Mouse (Mus musculus): Measurements from ENCODE around the gene Mab21l2. TPM values are rescaled to one million over a fixed set of nuclear protein-coding genes. Genes with fewer than 3 reads are reported as not detected.

The Mab21l2 gene
- total and polyA plus RNA-seq, 3 experiments, result 0.05 to 1.3 (median 0.33) TPM

DNA sequence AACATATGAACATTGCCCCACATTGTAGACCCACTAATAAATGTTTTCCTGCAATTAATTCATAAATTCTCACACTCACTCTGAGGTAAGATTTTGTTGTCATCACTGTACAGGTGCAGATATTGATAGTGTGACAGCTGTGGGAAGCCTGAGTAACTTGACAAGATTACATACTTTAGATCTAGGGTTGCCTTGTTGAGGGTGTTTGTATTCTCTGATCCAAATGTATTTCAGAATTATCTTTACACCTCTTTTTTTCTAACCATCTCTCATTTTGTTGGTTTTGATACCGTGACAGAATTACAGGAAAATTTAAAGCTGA lies 12.6 kb upstream of the Mab21l2 start:
- peaks cover 53% of the 10 kb centered on the region for H3K4me1 ChIP-seq (ENCODE audit: insufficient read depth, low read depth, low read length)
- ATAC-seq (ENCODE audit: extremely low read depth, insufficient number of reproducible peaks, low FRiP score, poor library complexity, severe bottlenecking) (peak; percentile 42), DNase-seq (ENCODE audit: low spot score) (no peak)
- H3K9me3 ChIP-seq (replicated peaks), result no peaks in the 10 kb centered on the region
- no peaks in the 10 kb centered on the region for H3K27me3 ChIP-seq (ENCODE audit: insufficient read depth, low read length)
- H3K36me3 ChIP-seq (replicated peaks), result no peaks in the 10 kb centered on the region
- TF ChIP-seq POLR2AphosphoS5 (IDR thresholded peaks at IDR 0.05; ENCODE audit: insufficient replicate concordance, low read depth, low read length) (no peak), TAL1 (conservative IDR thresholded peaks at IDR 0.05; ENCODE audit: low read depth, low read length) (peak; percentile 37)
- no peak overlapping the region for H3K4me3 ChIP-seq (ENCODE audit: low read depth, low read length)

DNA sequence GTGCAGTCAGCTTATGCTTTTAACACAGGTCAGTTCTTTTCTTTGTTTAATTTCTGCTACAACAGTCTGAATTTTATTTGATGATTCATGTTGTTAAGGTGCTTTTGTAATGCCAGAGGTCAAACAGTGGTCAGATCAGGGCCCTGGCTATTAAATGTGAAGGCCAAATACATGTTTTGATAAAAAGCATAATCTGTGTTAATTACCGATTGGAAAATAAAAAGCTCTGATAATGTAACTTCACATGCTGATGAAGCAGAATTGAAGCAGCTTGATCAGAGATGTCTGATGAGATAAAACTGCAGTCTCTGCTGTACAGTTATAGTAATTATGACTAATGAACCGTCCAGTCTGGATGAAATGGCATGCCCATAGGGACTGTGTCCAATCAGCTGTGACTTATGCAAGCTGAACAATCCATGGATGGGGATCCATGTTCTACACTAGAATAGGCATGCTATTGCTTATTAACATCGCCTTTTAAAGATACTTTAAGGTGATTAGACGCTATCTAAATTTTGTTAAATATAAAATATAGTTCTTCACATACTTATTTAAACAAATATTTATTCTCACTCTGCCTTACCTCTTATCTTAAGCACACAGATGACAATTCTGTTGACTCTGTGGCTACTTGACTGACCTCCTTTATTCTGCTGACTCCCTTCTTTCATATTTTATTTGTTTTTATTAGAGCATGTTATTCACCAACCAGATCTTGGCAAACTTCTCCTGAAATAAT lies 12.0 kb upstream of the Mab21l2 start:
- ATAC-seq (ENCODE audit: extremely low read depth, insufficient number of reproducible peaks, low FRiP score, poor library complexity, severe bottlenecking) (peak; percentile 31; the same call in 1 of the 2 replicates), DNase-seq (ENCODE audit: low spot score) (no peak)

DNA sequence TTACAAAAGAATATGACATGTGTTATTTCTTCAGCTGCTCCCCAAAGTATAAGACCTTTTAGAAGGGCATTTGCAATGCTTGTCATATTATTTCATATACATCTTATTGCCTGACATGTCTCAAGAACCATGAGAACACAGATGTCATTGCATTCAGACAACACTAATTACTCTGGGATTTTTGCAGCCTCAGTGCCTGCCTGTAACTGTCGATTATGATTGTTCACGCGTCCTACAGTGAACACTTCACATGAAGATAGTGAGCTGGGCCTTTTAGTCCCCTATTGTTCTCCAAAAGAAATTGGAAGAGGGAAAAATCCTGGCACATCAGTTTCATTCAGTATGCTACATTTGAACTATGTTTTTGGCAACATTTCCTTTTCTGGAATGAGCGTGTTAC lies 11.2 kb upstream of the Mab21l2 start:
- no peaks in the 10 kb centered on the region for H3K27me3 ChIP-seq (ENCODE audit: insufficient read depth, low read length)
- no peaks in the 10 kb centered on the region for H3K9me3 ChIP-seq (replicated peaks)
- peaks cover 50% of the 10 kb centered on the region for H3K4me1 ChIP-seq (ENCODE audit: insufficient read depth, low read depth, low read length)
- H3K36me3 ChIP-seq (replicated peaks), result no peaks in the 10 kb centered on the region
- no peak overlapping the region for H3K4me3 ChIP-seq (ENCODE audit: low read depth, low read length)
- TF ChIP-seq GATA1 (IDR thresholded peaks at IDR 0.05; ENCODE audit: borderline replicate concordance, low read length) (no peak), CTCF (IDR thresholded peaks at IDR 0.05; ENCODE audit: low read depth, low read length) (no peak), TAL1 (conservative IDR thresholded peaks at IDR 0.05; ENCODE audit: low read depth, low read length) (no peak), POLR2AphosphoS5 (IDR thresholded peaks at IDR 0.05; ENCODE audit: insufficient replicate concordance, low read depth, low read length) (no peak), GATA2 (IDR thresholded peaks at IDR 0.05; ENCODE audit: borderline replicate concordance, low read depth, low read length) (no peak)
- ATAC-seq (ENCODE audit: extremely low read depth, insufficient number of reproducible peaks, low FRiP score, poor library complexity, severe bottlenecking) (no peak), DNase-seq (ENCODE audit: low spot score) (no peak)

More for the DNA sequence above, 12.0 kb upstream of the Mab21l2 start:
- H3K4me3 ChIP-seq (ENCODE audit: low read depth, low read length), result no peak overlapping the region
- no peaks in the 10 kb centered on the region for H3K36me3 ChIP-seq (replicated peaks)
- no peaks in the 10 kb centered on the region for H3K9me3 ChIP-seq (replicated peaks)
- H3K27me3 ChIP-seq (ENCODE audit: insufficient read depth, low read length), result no peaks in the 10 kb centered on the region
- TF ChIP-seq TAL1 (conservative IDR thresholded peaks at IDR 0.05; ENCODE audit: low read depth, low read length), result no peak
- no peak for TF ChIP-seq CTCF (IDR thresholded peaks at IDR 0.05; ENCODE audit: low read depth, low read length)
- TF ChIP-seq GATA1 (IDR thresholded peaks at IDR 0.05; ENCODE audit: borderline replicate concordance, low read length), result no peak
- no peak for TF ChIP-seq POLR2AphosphoS5 (IDR thresholded peaks at IDR 0.05; ENCODE audit: insufficient replicate concordance, low read depth, low read length)
- no peak for TF ChIP-seq GATA2 (IDR thresholded peaks at IDR 0.05; ENCODE audit: borderline replicate concordance, low read depth, low read length)
- H3K4me1 ChIP-seq (ENCODE audit: insufficient read depth, low read depth, low read length), result peaks cover 50% of the 10 kb centered on the region

DNA sequence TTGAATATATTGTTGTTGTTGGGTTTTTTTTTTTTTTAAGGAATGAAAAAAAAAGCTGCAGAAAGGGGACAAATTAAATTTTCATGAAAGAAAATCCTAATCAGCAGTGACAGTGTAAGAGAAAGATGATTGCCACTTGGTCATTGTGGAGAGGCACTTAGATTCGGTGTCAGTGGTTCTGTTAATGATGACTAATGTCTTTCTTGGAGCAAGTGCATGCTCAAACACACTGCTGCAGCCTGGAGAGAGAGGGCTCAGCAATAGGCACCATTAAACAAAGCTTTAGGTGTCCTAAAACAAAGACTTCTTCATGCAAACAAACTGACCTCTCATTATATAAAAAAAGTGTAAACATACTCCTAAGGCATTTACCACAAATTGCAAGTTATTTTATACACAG lies 10.5 kb upstream of the Mab21l2 start:
- H3K36me3 ChIP-seq (replicated peaks), result no peaks in the 10 kb centered on the region
- ATAC-seq (ENCODE audit: extremely low read depth, insufficient number of reproducible peaks, low FRiP score, poor library complexity, severe bottlenecking) (no peak), DNase-seq (ENCODE audit: low spot score) (no peak)
- no peaks in the 10 kb centered on the region for H3K9me3 ChIP-seq (replicated peaks)
- H3K4me3 ChIP-seq (ENCODE audit: low read depth, low read length), result no peak overlapping the region
- H3K4me1 ChIP-seq (ENCODE audit: insufficient read depth, low read depth, low read length), result peaks cover 50% of the 10 kb centered on the region
- TF ChIP-seq GATA1 (IDR thresholded peaks at IDR 0.05; ENCODE audit: borderline replicate concordance, low read length), result no peak
- no peak for TF ChIP-seq TAL1 (conservative IDR thresholded peaks at IDR 0.05; ENCODE audit: low read depth, low read length)
- TF ChIP-seq GATA2 (IDR thresholded peaks at IDR 0.05; ENCODE audit: borderline replicate concordance, low read depth, low read length), result no peak
- TF ChIP-seq CTCF (IDR thresholded peaks at IDR 0.05; ENCODE audit: low read depth, low read length), result no peak
- TF ChIP-seq POLR2AphosphoS5 (IDR thresholded peaks at IDR 0.05; ENCODE audit: insufficient replicate concordance, low read depth, low read length), result no peak
- no peaks in the 10 kb centered on the region for H3K27me3 ChIP-seq (ENCODE audit: insufficient read depth, low read length)

DNA sequence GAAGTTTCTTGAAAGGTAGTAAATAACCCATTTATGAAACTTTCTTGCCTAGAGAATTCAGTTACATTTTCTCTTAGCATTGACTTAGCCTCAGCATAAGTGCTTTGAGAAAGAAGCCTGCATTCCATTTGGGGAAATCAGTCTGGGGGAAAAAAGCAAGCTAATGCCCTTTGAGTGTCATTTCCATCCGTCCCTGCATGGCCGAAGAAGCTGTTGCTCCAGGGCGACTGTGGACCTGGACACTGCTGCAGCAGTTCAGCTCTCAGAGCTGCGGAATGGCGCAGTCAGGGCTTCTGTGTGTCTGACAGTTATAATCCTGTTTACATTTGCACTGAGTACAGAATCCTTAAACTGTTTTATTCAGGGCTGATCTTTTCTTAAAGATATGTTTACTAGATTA lies 3.7 kb upstream of the Mab21l2 start:
- Histone ChIP-seq H3K36me3 (replicated peaks) (peaks cover 11% of the 10 kb centered on the region), H3K27me3 (ENCODE audit: insufficient read depth, low read length) (no peaks in the 10 kb centered on the region), H3K9me3 (replicated peaks) (no peaks in the 10 kb centered on the region), H3K4me1 (ENCODE audit: insufficient read depth, low read depth, low read length) (peaks cover 24% of the 10 kb centered on the region), H3K4me3 (ENCODE audit: low read depth, low read length) (no peak overlapping the region)
- TF ChIP-seq TAL1 (conservative IDR thresholded peaks at IDR 0.05; ENCODE audit: low read depth, low read length), result no peak
- TF ChIP-seq POLR2AphosphoS5 (IDR thresholded peaks at IDR 0.05; ENCODE audit: insufficient replicate concordance, low read depth, low read length), result no peak
- TF ChIP-seq CTCF (IDR thresholded peaks at IDR 0.05; ENCODE audit: low read depth, low read length), result no peak
- TF ChIP-seq GATA2 (IDR thresholded peaks at IDR 0.05; ENCODE audit: borderline replicate concordance, low read depth, low read length), result no peak
- no peak for TF ChIP-seq GATA1 (IDR thresholded peaks at IDR 0.05; ENCODE audit: borderline replicate concordance, low read length)
- ATAC-seq (ENCODE audit: extremely low read depth, insufficient number of reproducible peaks, low FRiP score, poor library complexity, severe bottlenecking) (no peak), DNase-seq (ENCODE audit: low spot score) (no peak)

DNA sequence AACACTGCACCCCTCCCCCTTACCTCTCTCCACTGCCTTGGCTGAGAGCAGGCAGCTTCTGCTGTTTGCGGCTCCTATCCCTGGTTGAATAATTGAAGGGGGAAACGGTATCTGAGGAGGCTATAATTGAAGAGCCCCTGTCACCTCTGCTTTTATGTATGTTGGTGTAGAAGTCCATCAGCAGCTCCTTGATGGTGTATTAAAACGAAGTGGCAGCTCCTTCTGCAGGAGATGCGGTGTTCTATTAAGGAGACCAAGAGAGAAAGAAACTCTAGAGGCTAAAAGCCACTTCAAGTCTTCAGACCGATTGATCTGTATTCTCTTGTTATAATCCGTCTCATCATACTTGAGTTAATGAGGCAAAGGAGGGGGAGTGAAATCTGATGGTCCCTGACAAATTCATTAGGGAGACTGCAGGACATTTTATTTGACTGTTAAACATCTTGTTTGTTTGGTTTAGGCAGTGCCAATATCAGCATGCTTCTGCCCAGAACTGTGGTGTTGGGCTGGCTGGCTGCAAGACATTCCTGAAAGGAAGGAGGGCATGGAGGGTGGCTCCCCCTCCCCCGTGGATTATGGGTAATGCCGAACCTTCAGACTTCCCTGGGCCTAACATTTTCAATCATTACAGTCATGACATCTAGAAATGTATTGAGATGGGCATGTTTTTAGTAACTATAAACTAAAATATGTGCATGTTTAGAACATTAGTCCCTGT lies 2.7 kb upstream of the Mab21l2 start:
- Histone ChIP-seq H3K4me3 (ENCODE audit: low read depth, low read length) (no peak overlapping the region), H3K36me3 (replicated peaks) (peaks cover 18% of the 10 kb centered on the region), H3K9me3 (replicated peaks) (peaks cover 6% of the 10 kb centered on the region), H3K4me1 (ENCODE audit: insufficient read depth, low read depth, low read length) (peaks cover 25% of the 10 kb centered on the region), H3K27me3 (ENCODE audit: insufficient read depth, low read length) (no peaks in the 10 kb centered on the region)
- ATAC-seq (ENCODE audit: extremely low read depth, insufficient number of reproducible peaks, low FRiP score, poor library complexity, severe bottlenecking) (no peak), DNase-seq (ENCODE audit: low spot score) (no peak)
- TF ChIP-seq CTCF (IDR thresholded peaks at IDR 0.05; ENCODE audit: low read depth, low read length), result no peak
- no peak for TF ChIP-seq POLR2AphosphoS5 (IDR thresholded peaks at IDR 0.05; ENCODE audit: insufficient replicate concordance, low read depth, low read length)
- TF ChIP-seq TAL1 (conservative IDR thresholded peaks at IDR 0.05; ENCODE audit: low read depth, low read length), result no peak
